Mouse (Mus musculus): Measurements from ENCODE around the gene Ttll11. TPM values are rescaled to one million over a fixed set of nuclear protein-coding genes. Genes with fewer than 3 reads are reported as not detected.

Ttll11 gene
- polyA plus RNA-seq, 1 experiment: 47.6 TPM

- Histone ChIP-seq H3K27ac (ENCODE audit: control insufficient read depth, insufficient read depth, low read depth, low read length) (no peak overlapping the region), H3K4me1 (ENCODE audit: control insufficient read depth, insufficient read depth, low read length) (no peaks in the 10 kb centered on the region), H3K4me3 (ENCODE audit: control insufficient read depth, low read depth, low read length) (no peak overlapping the region), H3K36me3 (ENCODE audit: control insufficient read depth, insufficient read depth, low read length) (no peaks in the 10 kb centered on the region), H3K27me3 (ENCODE audit: control insufficient read depth, insufficient read depth, low read length) (no peaks in the 10 kb centered on the region)
- TF ChIP-seq CTCF (IDR thresholded peaks at IDR 0.05; ENCODE audit: control insufficient read depth, insufficient read depth, insufficient replicate concordance, low read depth, low read length) (no peak), POLR2A (IDR thresholded peaks at IDR 0.05; ENCODE audit: control insufficient read depth, low read depth, low read length) (no peak)
Measured at GRCm38 (mm10) chr2:35834198-35834913, 145.4 kb downstream of the Ttll11 start.

GRCm38 (mm10) chr2:35833546-35833945, 146.2 kb downstream of the Ttll11 start:
- no peaks in the 10 kb centered on the region for H3K36me3 ChIP-seq (ENCODE audit: control insufficient read depth, insufficient read depth, low read length)
- no peak overlapping the region for H3K27ac ChIP-seq (ENCODE audit: control insufficient read depth, insufficient read depth, low read depth, low read length)
- H3K4me3 ChIP-seq (ENCODE audit: control insufficient read depth, low read depth, low read length): no peak overlapping the region
- no peaks in the 10 kb centered on the region for H3K4me1 ChIP-seq (ENCODE audit: control insufficient read depth, insufficient read depth, low read length)
- no peak for TF ChIP-seq CTCF (IDR thresholded peaks at IDR 0.05; ENCODE audit: control insufficient read depth, insufficient read depth, insufficient replicate concordance, low read depth, low read length)
- no peak for TF ChIP-seq POLR2A (IDR thresholded peaks at IDR 0.05; ENCODE audit: control insufficient read depth, low read depth, low read length)
- no peaks in the 10 kb centered on the region for H3K27me3 ChIP-seq (ENCODE audit: control insufficient read depth, insufficient read depth, low read length)

- H3K27me3 ChIP-seq (ENCODE audit: control insufficient read depth, insufficient read depth, low read length): no peaks in the 10 kb centered on the region
- TF ChIP-seq POLR2A (IDR thresholded peaks at IDR 0.05; ENCODE audit: control insufficient read depth, low read depth, low read length) (no peak), CTCF (IDR thresholded peaks at IDR 0.05; ENCODE audit: control insufficient read depth, insufficient read depth, insufficient replicate concordance, low read depth, low read length) (no peak)
- H3K4me3 ChIP-seq (ENCODE audit: control insufficient read depth, low read depth, low read length): no peak overlapping the region
- no peaks in the 10 kb centered on the region for H3K36me3 ChIP-seq (ENCODE audit: control insufficient read depth, insufficient read depth, low read length)
- no peaks in the 10 kb centered on the region for H3K4me1 ChIP-seq (ENCODE audit: control insufficient read depth, insufficient read depth, low read length)
- H3K27ac ChIP-seq (ENCODE audit: control insufficient read depth, insufficient read depth, low read depth, low read length): no peak overlapping the region
Measured at GRCm38 (mm10) chr2:35832742-35833425, 146.8 kb downstream of the Ttll11 start.

GRCm38 (mm10) chr2:35831904-35832581, 147.7 kb downstream of the Ttll11 start:
- Histone ChIP-seq H3K27me3 (ENCODE audit: control insufficient read depth, insufficient read depth, low read length) (no peaks in the 10 kb centered on the region), H3K4me1 (ENCODE audit: control insufficient read depth, insufficient read depth, low read length) (no peaks in the 10 kb centered on the region), H3K4me3 (ENCODE audit: control insufficient read depth, low read depth, low read length) (no peak overlapping the region), H3K36me3 (ENCODE audit: control insufficient read depth, insufficient read depth, low read length) (no peaks in the 10 kb centered on the region), H3K27ac (ENCODE audit: control insufficient read depth, insufficient read depth, low read depth, low read length) (no peak overlapping the region)
- TF ChIP-seq POLR2A (IDR thresholded peaks at IDR 0.05; ENCODE audit: control insufficient read depth, low read depth, low read length): no peak
- no peak for TF ChIP-seq CTCF (IDR thresholded peaks at IDR 0.05; ENCODE audit: control insufficient read depth, insufficient read depth, insufficient replicate concordance, low read depth, low read length)

- Histone ChIP-seq H3K27me3 (ENCODE audit: control insufficient read depth, insufficient read depth, low read length) (no peaks in the 10 kb centered on the region), H3K4me1 (ENCODE audit: control insufficient read depth, insufficient read depth, low read length) (no peaks in the 10 kb centered on the region), H3K36me3 (ENCODE audit: control insufficient read depth, insufficient read depth, low read length) (no peaks in the 10 kb centered on the region), H3K27ac (ENCODE audit: control insufficient read depth, insufficient read depth, low read depth, low read length) (no peak overlapping the region), H3K4me3 (ENCODE audit: control insufficient read depth, low read depth, low read length) (no peak overlapping the region)
- TF ChIP-seq CTCF (IDR thresholded peaks at IDR 0.05; ENCODE audit: control insufficient read depth, insufficient read depth, insufficient replicate concordance, low read depth, low read length) (no peak), POLR2A (IDR thresholded peaks at IDR 0.05; ENCODE audit: control insufficient read depth, low read depth, low read length) (no peak)
Measured at GRCm38 (mm10) chr2:35830966-35831903, 148.5 kb downstream of the Ttll11 start.

GRCm38 (mm10) chr2:35829136-35829535, 150.6 kb downstream of the Ttll11 start:
- TF ChIP-seq POLR2A (IDR thresholded peaks at IDR 0.05; ENCODE audit: control insufficient read depth, low read depth, low read length): no peak
- TF ChIP-seq CTCF (IDR thresholded peaks at IDR 0.05; ENCODE audit: control insufficient read depth, insufficient read depth, insufficient replicate concordance, low read depth, low read length): no peak
- Histone ChIP-seq H3K4me1 (ENCODE audit: control insufficient read depth, insufficient read depth, low read length) (no peaks in the 10 kb centered on the region), H3K27me3 (ENCODE audit: control insufficient read depth, insufficient read depth, low read length) (no peaks in the 10 kb centered on the region), H3K27ac (ENCODE audit: control insufficient read depth, insufficient read depth, low read depth, low read length) (no peak overlapping the region), H3K36me3 (ENCODE audit: control insufficient read depth, insufficient read depth, low read length) (no peaks in the 10 kb centered on the region), H3K4me3 (ENCODE audit: control insufficient read depth, low read depth, low read length) (no peak overlapping the region)

Measured in testis, adult 2 months (tissue).